Mouse (Mus musculus): ENCODE results near the gene Speer4f2.
"Not testable (repeated sequence)": the region's sequence is repeated elsewhere in the genome, so short reads cannot be mapped to it uniquely, and the experiment has no call there.

The Speer4f2 gene

GRCm38 (mm10) chr5:17372880-17373279 is at the start of gene Speer4f2:
Gene Speer4f2 (plus strand): TSS chr5:17373180.
- DNase-seq (ENCODE audit: extremely low spot score): not testable (repeated sequence)

DNA sequence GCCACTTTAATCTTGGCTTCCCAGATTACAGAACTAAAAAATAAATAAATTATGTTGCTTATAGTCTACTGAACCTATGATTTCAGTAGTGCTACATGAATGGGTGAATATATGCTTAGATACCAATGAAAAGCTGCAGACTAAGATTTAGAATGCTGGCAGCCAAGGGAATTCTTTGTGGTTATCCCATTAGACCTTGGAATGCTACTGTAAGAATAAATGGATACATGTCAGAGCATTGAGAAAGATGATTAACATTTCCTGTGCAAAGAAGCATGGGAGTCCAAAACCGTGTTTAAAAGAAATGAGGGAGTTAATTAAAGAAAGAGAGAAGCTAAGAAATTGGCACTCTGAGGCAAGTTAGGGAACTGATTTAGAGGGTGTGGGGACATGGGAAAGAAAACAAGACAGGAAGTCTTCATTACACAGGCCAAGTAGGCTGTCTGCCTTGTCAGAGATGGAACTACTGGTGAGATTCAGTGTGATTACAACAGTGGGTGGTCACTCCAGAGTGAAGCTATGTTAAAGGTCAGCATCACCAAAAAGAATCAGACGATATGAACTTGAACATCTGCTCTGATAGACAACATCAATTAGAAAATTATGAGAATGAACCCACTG is 43.9 kb upstream of the Speer4f2 start:
- DNase-seq (ENCODE audit: extremely low spot score): no peak

DNA sequence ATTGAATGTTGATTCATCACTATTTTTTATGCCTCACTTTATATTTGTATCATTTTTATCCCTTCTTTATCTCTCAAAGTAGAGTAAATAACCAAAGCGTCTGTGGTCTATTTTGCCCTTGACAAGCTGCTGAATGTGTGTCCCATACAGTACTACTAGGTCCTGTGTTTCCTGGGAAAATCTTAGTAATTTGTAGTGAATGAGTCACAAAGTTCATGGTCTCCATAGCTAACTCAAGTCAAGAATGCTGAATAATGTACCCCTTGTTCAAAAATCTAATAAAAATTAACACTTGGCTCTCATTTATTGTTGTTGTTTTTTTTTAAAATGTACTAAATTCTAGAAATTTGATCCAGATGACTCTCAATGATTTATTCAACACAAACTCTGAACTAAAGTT is 38.1 kb upstream of the Speer4f2 start:
- DNase-seq (ENCODE audit: extremely low spot score): no peak

DNA sequence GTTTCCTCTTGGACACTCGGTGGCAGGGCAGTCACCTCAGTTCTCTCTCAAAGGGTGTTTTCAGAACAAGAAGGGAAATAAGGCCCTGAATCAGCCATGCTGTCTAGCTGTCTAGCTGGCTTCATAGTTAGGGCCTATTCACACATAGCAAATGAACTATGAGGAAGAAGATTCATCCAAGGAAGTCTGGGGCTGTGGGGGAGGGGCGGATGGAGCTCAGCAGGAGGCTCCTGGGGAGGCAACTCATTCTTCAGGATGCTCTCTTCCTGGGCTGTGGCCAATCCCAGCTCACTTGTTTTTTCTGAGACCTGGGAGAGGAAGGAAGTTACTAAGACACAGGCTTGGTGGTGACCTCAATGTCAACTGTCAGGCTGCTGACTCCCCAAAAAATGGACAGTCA is 27.2 kb upstream of the Speer4f2 start:
- not testable (repeated sequence) for DNase-seq (ENCODE audit: extremely low spot score)

GRCm38 (mm10) chr5:17359394-17359999 is 13.5 kb upstream of the Speer4f2 start:
- no peak for DNase-seq (ENCODE audit: extremely low spot score)

DNA sequence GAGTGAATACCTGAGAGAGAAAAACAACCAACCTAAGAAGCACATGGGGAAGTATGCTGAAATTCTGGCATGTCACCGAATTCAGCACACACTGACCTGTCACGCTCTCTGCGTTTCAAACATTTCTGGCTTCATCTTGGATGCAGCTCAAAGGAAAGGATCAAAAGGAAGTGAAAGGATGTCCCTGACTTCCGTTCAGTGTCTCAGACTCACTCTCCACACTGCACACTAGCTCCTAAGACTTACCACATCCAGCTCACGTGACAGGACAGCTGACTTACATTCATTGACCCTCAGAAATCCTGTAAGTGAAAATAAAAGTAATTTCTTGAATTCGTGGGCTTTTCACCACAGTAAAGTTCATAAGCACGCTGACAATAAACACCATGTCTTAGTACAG is 16.9 kb downstream of the Speer4f2 start:
- DNase-seq (ENCODE audit: extremely low spot score): no peak

GRCm38 (mm10) chr5:17391207-17391606 is 18.2 kb downstream of the Speer4f2 start:
- DNase-seq (ENCODE audit: extremely low spot score): no peak

- DNase-seq (ENCODE audit: extremely low spot score): no peak
Measured at GRCm38 (mm10) chr5:17400571-17400970, 27.6 kb downstream of the Speer4f2 start.

GRCm38 (mm10) chr5:17401206-17402077 is 28.5 kb downstream of the Speer4f2 start:
- DNase-seq (ENCODE audit: extremely low spot score): no peak

DNA sequence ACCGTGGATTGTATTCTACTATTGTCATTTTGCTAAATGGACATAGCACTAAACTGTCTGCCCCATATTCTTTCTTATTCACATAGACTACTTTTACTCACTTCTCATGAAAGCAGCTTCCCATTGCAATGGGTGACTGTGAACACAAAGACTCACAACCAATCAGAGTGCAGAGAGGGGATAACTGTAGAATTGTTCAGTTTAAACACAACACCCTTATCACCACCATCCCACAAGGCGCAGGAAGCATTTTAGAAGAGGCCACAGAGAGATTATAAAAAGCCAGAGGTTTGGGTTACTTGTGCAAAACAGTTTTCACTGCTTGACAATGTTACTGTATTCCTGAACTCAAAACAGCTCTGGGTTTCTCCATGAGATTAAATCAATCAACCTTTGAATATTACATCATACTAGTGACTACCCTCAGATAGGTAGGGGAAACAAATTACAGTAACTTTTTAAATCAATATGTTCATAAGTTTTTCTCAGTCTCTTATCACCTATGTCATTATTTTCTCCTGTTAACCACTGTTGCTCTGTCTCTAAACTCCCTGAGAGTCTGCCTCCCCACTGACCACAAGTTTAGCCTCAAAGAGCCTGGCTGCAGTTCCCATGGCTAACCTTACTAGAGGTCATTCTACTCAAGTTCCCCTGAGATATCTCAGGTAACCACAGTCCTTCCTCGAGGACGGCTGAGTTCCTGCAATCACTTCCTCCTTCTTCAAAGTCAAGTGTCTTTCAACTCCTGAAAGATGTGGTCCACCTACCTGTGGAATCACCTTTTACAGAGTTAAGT is 29.5 kb downstream of the Speer4f2 start:
- no peak for DNase-seq (ENCODE audit: extremely low spot score)

GRCm38 (mm10) chr5:17403584-17403983 is 30.6 kb downstream of the Speer4f2 start:
- DNase-seq (ENCODE audit: extremely low spot score): no peak

DNA sequence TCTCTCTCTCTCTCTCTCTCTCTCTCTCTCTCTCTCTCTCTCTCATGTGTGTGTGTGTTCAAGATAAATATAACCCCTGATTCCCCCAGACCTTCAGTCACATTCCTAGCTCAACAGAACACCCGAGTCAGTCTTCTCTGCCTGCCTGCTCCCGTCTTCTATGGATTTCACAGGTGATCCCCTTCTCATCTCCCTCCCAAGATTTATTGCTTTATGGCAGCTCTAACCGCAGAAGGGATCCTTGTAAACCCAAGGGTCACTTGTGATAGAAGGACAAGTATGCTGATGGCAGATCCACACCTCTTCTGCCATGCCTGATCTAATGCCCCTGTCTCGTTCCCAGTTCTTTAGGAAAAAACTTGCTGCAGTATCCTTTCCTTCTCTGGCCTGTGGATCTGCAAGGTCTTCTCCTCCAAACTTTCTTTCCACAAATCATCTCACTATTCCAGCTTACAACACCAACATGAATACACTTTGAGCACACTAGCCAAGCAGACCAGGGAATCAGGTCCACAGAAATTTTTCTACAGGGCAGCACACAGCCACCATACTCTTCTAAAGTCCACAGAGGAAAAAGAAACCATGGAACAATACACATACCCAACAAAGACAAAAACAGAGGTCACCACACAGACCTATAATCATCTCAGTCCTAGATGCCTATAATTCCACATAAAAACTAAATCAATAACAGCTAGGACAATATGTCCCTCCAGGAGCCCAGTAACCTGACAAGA is 36.1 kb downstream of the Speer4f2 start:
- no peak for DNase-seq (ENCODE audit: extremely low spot score)

GRCm38 (mm10) chr5:17417201-17417600 is 44.2 kb downstream of the Speer4f2 start:
- no peak for DNase-seq (ENCODE audit: extremely low spot score)

DNA sequence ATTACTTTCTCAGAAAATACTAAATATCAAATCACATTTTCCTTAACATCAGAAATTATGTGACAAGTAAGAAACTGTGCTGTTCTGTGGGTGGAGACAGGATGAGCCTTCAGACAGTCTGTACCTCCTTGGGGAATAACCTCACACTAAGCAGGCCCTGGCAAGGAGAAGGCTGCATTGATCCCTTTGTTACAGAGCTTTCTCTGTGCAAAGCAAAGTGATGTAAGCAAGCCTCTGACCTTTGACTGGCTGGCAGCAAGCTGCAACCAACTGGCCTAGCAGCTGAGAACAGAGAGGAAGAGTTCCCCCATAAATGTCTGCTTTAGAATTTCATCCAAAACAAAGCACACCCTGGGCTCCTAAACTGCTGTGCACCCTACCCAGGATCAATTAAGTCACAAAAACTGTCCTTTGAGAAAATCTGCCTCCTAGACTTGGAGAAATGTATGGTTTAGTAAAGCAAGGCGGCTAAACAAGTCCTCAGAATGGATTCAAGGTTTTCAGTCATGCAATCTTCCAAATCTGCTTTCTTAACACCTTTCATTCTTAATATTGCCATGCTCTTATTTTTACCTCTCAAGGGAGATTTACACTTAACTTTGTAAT is 46.3 kb downstream of the Speer4f2 start:
- peak; percentile 62 for DNase-seq (ENCODE audit: extremely low spot score)

DNA sequence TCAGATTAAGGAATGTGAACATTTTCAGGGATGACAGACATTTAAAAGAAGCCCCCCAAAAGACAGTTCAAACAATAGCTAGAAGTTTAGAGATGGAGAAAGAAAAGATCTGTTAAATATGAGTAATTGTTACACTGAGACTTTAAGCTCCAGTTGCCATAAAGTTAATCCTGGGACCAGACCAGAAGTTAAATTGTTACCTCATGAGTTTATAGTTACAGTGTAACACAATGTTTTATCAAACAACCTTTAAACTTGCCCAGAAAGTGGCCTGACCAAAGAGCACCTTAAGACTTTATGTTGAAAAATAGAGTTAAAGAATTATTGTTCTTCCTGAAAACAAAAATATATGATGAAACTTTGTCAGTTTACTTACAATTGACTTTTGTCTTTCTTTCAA is 46.9 kb downstream of the Speer4f2 start:
- DNase-seq (ENCODE audit: extremely low spot score): no peak

DNA sequence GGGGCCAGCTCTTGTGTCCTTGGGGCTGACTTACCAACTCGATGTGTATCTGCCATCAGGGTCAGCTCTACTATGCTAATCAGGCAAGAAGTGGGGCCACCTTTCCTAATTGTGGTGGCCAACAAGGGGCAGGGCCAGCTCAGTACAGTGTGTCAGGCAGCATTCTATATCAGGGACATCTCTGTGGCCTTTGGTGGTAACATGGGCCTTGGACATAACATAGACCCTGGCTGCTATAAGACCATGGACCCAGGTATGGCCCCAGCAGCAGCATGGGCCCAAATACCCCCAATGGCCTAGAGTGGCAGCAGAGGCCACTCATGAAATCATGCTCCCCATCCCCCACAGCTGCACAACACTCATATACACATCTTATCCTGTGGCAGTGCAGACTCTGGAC is 49.2 kb downstream of the Speer4f2 start:
- no peak for DNase-seq (ENCODE audit: extremely low spot score)

GRCm38 (mm10) chr5:17426930-17427329 is 54.0 kb downstream of the Speer4f2 start:
- no peak for DNase-seq (ENCODE audit: extremely low spot score)

Measured in embryo, embryonic 9.5 days (tissue).